Mouse (Mus musculus) cerebral cortex, adult 2 months (tissue): Measurements from ENCODE around the gene Wdfy3.

ENCODE experiments used
- WGBS: fragments of 180-500 bp; shearing (Covaris S2); methylation state at CpG from one replicate; pipeline ENCODE4 v1.1.7; 2018; 5-methylcytosine and 5-hydroxymethylcytosine counted together

Wdfy3 gene

DNA sequence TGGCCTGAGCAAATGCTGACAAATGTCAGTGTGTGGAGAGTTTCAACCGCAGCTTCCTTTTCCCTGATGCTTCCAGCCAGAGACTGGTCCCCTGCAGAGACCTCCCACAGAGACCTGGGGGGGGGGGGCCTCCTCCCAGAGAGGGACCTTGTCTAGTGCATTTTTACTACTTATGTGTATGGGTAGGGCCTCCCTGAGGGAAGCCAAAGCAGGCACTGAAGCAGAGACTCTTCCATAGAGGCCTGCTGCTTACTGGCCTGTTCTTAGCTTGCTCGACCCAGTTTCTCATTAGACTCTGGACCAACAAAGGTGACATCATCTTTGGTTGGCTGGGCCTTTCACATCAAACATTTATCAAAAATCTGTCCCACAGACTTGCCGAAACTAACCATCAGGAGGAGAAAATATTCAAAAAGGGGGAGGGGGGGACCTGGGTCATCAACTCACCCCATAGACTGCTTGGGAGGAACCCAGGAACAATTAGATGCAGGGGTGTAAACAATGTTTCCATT lies 14.5 kb downstream of the Wdfy3 start:
- WGBS = 35% methylated on average over 3 of the region's 3 CpGs

DNA sequence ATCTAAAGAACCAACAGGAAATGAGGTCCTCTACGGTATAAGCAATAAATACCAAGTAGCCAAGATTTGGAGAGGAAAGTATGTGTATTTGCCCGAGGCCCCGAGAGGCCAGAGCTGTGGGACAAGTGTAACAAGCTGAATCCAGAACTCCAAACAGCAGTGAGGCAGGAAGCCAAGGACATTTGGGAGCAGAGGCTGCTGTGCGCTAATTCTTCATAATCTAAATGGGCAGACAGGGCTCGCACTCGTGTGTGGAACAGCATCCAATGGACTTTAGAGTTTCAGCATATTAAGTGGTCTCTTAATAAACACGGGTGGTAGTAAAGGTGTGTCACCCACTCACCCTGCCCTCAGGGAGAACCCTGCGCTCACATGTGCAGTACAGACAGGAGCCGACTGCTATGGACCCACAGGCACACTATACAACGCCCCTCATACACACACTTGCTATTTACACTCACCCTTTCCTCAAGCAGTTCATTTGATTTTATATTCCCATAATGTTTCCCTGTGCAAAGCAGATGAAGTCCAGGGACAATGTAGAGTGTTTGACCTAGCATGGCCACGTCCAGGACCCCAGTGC lies 15.1 kb downstream of the Wdfy3 start:
- 54% methylated on average over 11 of the region's 11 CpGs for WGBS

DNA sequence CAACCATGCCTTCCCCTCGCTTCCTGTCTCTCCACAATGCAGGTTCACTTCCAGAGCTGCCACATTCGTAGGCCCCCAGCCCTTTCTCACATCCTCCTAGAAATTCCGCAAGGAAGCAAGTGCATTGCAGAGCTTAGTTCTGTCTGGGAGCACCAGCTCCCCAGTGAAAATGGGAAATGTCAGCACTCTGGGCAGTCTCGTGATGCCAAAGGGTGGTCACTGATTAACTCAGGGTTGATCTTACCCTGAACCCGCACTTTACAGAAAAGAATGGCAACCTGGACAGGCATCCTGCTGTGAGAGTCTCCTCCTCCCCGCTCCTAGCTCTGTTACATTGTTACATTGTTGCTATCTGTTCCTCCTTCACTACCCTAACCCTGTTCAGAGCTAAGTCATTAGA lies 16.8 kb downstream of the Wdfy3 start:
- WGBS = 89% methylated on average over 6 of the region's 6 CpGs

DNA sequence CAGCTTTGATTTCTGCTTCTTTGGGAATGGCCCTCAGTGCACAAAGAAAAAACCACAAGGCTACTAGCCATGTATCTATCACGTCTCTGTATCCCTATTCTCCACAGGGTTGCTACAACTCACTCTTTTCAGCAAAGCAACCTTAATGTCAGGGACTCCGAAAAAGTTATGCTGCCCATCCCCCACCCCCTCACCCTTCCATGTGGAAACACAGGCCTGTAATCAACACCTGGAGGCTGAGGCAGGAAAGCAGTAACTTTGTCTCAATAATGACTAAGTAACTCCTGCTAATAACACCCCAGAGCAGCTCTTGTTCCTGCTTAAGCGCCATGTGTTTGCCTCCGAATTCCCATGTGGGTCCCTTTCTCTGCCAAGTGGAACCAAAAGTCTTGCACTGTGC lies 17.3 kb downstream of the Wdfy3 start:
- WGBS = 79% methylated on average over 4 of the region's 4 CpGs

DNA sequence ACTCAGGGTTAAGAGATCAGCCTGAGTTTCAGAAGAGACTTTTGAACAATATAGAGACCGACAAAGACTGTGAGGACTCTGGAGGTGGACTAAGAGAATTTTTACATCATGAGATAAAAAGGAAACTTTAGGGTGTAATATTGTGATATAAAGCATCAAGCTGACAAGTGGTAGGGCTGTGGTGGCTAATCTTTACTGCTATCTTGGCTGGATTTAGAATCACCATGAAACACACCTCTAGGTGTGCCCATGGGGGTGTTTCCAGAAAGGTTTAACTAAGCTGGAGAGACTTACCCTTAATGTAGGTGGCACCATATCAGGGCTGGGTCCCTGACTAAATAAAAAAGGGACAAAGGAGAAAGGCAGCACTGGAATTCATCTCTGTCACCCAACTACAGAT lies 19.0 kb downstream of the Wdfy3 start:
- WGBS = 77% methylated on average over 1 of the region's 1 CpGs

DNA sequence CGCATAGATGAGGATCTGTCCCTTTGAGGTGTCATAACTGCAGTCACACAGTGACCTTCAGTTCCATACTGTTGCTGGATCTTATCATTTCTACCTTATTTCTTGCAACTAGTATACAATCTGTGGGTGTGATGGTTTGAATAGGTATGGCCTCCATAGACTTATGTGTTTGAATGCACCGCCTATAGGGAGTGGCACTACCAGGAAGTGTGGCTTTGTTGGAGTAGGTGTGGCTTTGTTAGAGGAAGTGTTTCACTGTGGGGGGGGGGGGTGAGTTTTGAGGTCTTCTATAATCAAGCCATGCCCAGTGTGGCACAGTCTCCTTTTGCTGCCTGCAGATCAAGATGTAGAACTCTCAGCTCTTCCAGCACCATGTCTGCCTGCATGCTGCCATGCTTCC lies 21.3 kb downstream of the Wdfy3 start:
- WGBS = 99% methylated on average over 2 of the region's 2 CpGs

DNA sequence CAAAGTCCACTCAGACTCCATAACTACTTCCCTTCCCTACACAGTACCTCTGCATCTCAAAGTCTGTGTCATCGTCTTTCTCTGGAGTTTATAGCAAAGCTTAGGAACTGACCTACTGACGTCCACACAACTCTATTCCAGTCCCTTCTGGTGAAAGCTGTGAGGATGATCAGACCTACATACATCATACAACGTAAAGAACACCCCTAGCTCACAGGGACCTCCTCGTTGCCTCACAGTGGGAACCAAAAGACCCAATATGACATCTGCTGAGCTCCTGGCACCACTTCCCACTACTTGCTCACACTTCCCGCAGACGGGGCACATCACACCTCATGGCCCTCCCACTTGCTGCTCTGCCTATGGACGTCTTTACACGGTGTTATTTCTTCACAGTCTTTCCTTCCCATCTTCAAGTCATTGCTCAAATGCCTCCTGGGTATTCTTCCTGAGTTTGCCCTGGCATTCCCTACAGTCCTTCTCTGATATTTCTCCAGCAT lies 23.1 kb downstream of the Wdfy3 start:
- WGBS = 53% methylated on average over 8 of the region's 8 CpGs

DNA sequence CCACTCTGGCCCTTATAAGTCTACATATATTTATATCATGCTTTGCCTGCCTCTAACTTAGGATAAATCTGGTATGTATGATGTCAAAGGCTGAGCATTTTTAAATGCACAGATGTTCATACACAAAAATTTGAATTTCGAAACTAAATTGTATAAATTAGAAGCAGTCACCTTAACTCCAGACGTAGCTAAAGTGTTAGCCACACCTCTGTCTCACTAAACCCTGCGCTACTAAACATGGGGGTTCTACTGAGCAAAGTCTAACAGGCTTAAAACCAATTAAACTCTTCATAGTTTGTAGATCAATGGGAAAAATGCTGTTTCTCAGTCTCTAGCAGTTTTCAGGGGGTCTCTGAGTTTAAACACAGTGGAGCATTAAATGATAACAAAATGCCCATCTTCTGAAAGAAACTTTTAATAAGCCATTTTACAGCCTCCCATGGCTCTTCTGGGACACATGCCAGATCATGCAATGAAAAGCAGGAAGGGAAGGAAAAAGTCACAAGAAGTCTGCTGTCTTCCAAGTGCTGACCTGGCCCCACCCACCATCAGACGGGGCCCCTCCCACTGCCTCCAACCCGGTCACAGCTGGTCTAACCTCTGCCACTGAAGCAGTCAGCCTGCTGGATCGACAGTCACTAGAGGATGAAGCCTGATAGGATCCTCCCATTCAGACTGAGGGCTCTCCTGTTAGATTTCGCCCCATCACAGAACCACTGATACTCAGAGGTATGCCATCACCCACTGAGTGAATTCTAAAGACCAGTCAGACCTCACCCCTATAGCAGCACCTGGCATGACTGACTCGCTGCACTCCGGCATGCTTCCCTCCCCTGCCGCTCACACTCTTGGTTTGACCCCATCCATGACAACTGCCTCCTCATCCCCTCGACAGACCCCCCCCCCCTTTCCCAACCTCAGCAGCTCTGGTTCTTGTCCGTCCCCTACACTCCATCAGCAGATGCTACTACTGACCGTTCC lies 23.8 kb downstream of the Wdfy3 start:
- WGBS = 66% methylated on average over 13 of the region's 13 CpGs

DNA sequence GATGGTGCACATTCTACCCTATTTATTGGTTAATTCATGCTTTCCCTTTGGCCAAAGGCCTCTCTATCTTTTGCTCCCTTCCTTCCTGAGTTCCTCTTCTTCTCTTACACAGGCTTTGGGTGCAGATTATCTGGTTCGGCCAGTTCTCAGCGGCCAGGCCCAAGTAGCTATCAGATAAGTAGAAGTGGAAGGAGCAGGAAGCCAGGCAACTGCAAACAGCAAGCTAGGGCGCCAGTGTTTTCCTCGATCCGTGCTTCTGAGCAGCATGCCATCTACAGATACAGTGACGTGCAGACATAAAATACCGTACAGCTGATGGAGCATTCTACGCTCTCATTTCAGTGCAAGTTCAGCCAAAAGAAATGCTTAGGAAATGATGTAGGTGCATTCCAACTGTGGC lies 24.5 kb downstream of the Wdfy3 start:
- WGBS = 63% methylated on average over 8 of the region's 8 CpGs

DNA sequence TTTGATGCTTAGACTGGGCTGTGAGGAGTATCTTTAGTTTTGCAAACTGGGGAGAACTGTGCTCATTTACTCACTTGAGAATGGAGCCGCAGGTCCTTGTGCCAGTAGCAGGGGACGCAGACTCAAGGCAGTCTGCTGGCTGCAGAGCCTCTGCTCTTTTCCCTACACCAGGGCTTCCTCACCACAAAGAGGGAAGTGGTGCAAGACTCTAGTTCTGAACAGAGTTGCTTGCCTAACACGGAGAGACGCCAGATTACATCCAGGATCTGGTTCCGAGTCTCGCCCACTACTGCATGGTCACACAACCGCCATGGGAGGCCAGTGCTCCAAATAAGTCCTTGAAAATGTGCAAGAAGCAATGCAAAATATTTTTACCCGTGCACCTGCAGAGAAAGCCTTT lies 36.4 kb downstream of the Wdfy3 start:
- WGBS = 67% methylated on average over 8 of the region's 8 CpGs

DNA sequence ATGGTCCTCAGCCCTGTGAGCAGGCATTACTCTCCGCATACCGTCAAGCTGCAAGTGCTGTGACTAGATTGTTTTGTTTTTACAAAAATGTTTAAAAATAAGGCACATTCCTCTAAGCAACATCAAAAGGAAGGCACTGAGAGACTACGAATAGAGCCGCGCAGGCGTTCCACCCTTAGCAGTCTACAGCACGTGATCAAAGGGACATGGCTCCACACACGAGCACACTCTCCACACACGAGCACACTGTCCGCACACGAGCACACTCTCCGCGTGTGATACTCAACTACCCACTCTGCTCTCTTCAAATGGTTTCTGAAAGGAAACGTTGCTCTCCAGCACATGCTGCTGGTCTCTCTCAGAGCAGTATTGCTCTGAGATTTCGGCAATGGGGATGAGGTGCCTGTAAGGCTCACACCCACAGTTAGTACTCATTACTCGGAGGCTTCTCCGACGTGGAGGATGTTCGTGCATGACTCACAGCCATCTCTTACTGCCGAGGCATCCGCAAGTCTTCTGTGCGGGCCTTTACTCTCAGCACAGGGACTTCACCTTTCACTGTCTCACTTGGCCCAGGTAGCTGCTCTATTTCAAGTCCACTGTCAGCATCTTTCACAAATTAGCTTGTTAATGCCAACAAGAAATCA lies 37.0 kb downstream of the Wdfy3 start:
- 37% methylated on average over 22 of the region's 22 CpGs for WGBS

DNA sequence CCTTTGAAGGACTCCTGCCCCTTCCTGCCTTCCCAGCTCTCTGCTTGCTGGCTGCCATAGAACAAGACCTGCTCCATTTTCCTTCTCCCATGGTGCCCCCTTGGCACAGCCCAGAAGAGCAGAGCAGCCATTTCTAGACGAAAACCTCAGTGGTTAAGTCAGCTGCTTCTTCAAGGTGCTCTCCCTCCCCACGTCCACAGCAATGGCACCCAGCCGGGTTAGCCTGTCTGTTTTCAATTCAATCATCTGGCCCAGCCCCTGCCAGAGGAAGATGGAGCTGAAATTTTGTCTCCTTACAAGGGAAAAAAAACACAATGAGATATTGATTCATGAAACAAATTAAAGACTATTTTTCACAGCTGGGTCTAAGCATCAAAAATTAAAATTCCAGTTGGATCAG lies 37.5 kb downstream of the Wdfy3 start:
- whole genome bisulfite sequencing = 41% methylated on average over 3 of the region's 3 CpGs

DNA sequence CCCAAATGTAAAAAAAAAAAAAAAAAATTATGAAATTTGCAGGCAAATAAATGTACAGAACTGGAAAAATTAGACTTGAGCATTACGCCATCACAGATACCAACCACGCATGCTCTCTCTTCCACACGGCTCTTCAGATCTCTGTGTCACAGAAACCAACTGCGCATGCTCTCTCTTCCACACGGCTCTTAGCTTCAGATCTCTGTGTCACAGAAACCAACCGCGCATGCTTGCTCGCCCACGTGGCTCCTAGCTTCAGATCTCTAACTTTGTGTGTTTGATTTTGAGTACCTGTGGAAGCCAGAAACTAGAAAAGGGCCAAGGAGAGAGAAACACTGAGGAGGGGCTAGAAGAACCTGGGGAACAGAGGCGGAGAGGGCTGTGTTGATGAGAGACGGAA lies 46.3 kb downstream of the Wdfy3 start:
- WGBS = 92% methylated on average over 11 of the region's 11 CpGs

DNA sequence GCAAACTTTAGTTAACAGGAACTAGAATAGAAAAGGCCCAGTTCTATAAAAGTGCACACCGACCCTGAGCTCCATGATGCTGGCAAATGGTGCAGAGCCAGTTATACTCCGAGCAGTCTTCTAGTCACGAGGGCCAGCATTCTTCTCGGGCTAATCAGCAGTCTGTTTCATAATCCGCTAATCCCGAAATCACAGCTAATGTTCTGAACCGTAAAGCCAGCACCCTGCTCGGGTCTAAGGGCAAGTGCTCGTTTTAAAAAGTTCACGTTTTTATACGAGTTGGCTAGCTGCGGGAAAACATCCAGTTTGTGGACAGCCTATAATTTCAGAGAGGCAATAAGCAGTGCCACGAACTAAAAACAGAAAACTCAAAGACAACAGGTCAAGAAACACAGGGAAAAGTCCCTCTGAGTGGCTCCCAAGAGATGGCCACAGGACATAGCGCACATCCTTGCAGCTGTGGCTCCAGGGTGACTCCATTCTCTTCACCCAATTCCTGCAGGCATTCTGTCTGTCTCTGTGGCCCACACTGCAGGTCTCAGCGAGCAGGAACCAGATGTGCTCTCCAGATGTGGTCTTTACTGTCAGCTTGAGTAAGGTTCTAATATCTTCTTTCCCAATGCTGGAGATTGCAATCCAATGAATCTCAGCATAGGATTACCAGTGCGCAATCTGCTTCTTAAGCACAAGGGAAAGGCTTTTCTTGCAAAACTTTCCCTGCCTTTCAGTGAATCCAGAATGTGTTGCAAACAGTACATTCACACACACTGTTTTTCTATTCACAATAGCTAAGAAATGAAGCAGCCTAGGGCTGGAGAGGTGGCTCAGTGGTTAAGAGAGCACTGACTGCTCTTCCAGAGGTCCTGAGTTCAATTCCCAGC lies 47.5 kb downstream of the Wdfy3 start:
- WGBS = 72% methylated on average over 16 of the region's 16 CpGs

DNA sequence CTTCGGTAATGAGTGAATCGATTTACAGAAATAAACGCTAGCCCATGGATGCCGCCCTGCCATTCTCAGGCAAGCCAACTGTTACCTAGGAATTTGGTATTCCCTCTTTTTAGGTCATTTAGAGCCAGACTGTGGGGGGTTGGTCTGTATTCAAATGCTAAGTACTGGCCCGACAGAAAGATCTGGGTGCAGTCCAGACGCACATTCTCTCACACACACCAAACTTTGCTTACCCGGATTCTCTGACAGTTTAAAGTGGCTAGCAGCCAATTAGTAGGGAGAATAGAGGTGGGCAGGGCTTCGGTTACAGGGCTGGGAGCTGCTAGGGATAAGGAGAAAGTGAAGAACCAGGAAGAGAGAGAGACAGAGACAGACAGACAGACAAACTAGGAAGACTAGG lies 55.5 kb downstream of the Wdfy3 start:
- 34% methylated on average over 8 of the region's 8 CpGs for WGBS

DNA sequence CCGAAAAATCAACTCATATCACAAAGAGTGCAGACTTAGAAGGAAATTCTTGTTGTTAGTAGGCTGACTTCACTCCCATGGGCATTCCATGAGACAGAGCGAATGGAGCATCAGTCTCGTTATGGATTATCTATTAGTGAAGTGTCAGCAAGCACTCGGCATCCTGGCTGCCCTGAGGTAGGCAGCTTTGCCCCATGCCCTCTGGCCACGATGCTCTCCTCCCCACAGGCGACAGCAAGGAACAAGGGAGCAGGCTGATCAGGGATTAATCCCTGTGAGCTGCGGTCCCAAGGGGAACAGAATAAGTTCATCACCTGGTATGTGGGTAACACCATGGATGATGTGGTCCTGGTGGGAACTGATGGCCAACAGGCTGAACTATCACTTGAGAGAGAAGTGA lies 55.9 kb downstream of the Wdfy3 start:
- 67% methylated on average over 7 of the region's 7 CpGs for WGBS

DNA sequence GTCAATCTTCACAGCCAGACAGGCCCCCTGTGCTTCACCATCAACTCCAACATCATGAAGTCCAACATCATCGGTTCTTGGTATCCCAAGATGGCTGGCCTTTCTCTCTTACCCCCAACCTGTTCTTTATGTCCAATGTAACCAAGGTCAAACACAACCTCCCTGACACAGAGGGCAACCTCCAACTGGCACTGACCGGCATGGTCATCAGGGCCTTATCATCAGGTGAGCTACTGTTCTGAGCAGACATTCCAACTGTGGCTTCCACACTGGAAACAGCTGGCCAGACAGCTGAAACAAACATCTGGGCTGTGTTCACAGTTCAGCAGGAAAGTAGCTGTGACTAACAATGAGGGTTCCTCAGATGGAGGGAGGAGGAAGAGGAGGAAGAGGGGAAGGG lies 58.8 kb downstream of the Wdfy3 start:
- WGBS = 75% methylated on average over 2 of the region's 2 CpGs

DNA sequence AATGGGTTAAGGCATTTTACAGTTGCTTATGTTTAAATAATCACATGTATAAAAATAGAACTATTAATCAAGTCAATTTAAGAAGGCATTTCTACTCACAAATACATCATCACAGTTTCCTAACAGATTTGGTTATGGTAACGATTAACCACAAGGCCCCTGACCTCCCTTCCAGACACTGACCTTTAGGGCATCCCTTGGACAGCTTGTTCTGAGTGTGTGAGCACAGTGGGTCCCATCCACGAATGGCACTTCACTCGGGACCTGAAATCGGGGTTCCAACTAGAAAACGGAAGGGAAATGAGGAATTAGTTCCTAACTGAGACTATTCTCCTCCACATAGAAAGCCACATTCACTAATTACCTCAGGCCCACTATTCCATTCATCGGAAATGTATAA lies 60.1 kb downstream of the Wdfy3 start:
- 70% methylated on average over 6 of the region's 6 CpGs for WGBS

DNA sequence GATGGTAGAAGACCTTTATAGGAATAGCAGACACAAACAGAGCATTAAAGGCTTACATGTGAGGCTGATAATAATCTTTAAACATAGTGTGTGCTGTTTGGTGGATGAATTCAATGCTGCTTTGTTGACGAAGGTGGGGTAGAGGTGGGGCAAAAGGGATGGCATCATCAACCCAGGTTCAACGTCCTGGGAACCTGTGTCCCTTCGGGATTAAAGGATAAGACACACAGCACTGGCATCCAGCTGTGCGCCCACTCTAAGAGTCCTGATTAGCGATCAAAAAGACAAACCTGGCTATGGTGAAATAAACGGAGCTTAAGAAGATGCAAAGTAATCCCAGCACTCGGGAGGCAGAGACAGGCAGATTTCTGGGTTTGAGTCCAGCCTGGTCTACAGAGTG lies 61.0 kb downstream of the Wdfy3 start:
- 80% methylated on average over 7 of the region's 7 CpGs for WGBS

DNA sequence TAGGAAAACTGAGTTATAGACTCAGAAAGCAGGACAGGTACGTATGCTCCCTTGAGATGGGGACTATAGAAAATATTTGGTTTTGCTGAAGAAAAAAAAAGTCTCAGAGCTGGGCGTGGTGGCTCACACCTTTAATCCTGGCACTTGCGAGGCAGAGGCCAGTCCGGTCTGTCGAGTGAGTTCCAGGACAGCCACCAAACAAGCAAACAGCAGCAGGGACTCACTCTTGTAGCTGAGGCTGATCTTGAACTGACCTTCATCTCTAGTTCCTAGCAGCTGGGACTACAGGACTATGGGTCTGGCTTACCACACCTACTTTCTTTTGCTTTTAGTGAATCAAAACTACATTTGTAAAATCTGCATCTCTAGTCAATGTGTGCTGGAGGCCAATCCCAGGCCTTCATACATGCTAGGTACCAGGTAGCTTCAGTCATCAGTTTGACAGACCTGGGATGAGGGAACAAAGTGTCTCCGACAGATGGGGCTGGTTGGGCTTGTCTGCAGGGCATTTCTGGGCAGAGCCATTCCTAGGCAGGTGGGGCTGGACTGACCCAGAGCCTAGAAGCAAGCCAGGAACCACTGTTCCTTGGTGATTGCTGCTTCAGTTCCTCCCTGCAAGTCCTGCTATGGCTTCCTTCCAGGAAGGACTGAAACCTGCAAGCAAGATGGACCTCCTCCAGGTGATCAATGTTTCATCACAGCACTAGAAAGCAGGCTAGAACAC lies 63.3 kb downstream of the Wdfy3 start:
- 88% methylated on average over 6 of the region's 6 CpGs for WGBS

DNA sequence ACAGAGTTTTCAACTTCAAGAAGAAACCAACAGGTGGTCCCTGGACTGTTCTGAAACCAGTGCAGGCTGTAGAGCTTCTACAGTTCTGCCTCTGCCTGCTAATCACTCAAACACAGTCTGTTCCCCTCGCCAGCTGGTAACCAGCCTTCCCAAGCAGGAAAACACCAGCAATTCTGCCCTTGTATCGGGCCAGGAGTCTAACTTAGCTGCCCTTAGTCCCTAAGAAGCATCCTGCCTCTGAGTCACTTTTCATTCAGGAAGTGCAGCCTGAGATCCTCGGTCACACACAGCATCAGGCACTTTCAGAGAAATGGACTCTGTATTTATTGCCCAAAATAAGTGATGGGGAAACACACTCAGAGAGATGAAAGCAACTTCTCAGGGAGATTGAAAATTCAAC lies 66.3 kb downstream of the Wdfy3 start:
- 27% methylated on average over 3 of the region's 3 CpGs for WGBS
